Mouse (Mus musculus) left cerebral cortex, adult 11 months (tissue): ENCODE results near the gene Vmn1r120.
"Not testable (repeated sequence)": the region's sequence is repeated elsewhere in the genome, so short reads cannot be mapped to it uniquely, and the experiment has no call there.

ENCODE experiments used
- DNase-seq: peaks from one replicate; pipeline ENCODE4 v3.0.0; 2022; ENCODE audit warnings: low spot score

Vmn1r120 gene

GRCm38 (mm10) chr7:21053684-21054083 is at the start of gene Vmn1r120:
TSS of gene Vmn1r120 (minus strand) at chr7:21053784.
- DNase-seq: not testable (repeated sequence)

GRCm38 (mm10) chr7:21098413-21098812 is 44.8 kb upstream of the Vmn1r120 start, which contains the start of gene Vmn1r121:
TSS of gene Vmn1r121 (minus strand) at chr7:21098513.
- DNase-seq: not testable (repeated sequence)

GRCm38 (mm10) chr7:21012355-21012754 is 41.2 kb downstream of the Vmn1r120 start, which contains the start of gene Vmn1r119:
TSS of gene Vmn1r119 (minus strand) at chr7:21012455.
- DNase-seq: not testable (repeated sequence)
